Mouse (Mus musculus) limb, embryonic 10.5 days (tissue): Measurements from ENCODE around the gene Ttll4. TPM values are rescaled to one million over a fixed set of nuclear protein-coding genes. Genes with fewer than 3 reads are reported as not detected.
A peak's percentile ranks its signal among the peaks of the same experiment; 100 is the strongest.

Source experiments
- DNase-seq: peaks from one replicate; pipeline ENCODE4 v3.0.0-alpha.2; 2017; ENCODE audit warnings: low spot score
- H3K27ac ChIP-seq: fragments of 300-500 bp; sonication (generic); 2 replicates; pipeline ENCODE4 v1.5.1; 2016; ENCODE audit warnings: mild to moderate bottlenecking
- H3K27me3 ChIP-seq: fragments of 300-500 bp; sonication (generic); 2 replicates; pipeline ENCODE4 v1.6.1; 2016; ENCODE audit warnings: low read depth, mild to moderate bottlenecking; ENCODE audit not compliant: poor library complexity, severe bottlenecking
- H3K36me3 ChIP-seq: fragments of 300-500 bp; sonication (generic); 2 replicates; pipeline ENCODE4 v1.6.1; 2016; ENCODE audit warnings: mild to moderate bottlenecking, moderate library complexity
- H3K4me1 ChIP-seq: fragments of 300-500 bp; sonication (generic); 2 replicates; pipeline ENCODE4 v1.6.1; 2016
- H3K4me3 ChIP-seq: fragments of 300-500 bp; sonication (generic); 2 replicates; pipeline ENCODE4 v1.5.1; 2016; ENCODE audit warnings: mild to moderate bottlenecking, moderate library complexity
- H3K9me3 ChIP-seq: fragments of 300-500 bp; sonication (generic); replicated peaks from 2 replicates; pipeline ENCODE4 v1.6.1; 2016; ENCODE audit warnings: mild to moderate bottlenecking
- WGBS: fragments of 180-500 bp; shearing (Covaris S2); methylation state at CpG from one replicate; pipeline ENCODE4 v1.1.7; 2016; 5-methylcytosine and 5-hydroxymethylcytosine counted together
- polyA plus RNA-seq: library from polyadenylated mRNA; unstranded; fragments of >200 nt; fragmentation: Nextera tagmentation; extraction: Ambion mirVana; gene quantifications from 2 replicates; pipeline ENCODE4 v1.2.1, GENCODE M21; 2016

Ttll4 gene
- 52.0 and 53.8 TPM in 2 replicates for polyA plus RNA-seq

GRCm38 (mm10) chr1:74661448-74662195 lies at the start of gene Ttll4:
Ttll4 (plus strand) TSS chr1:74661745.
- Histone ChIP-seq H3K9me3 (no peaks in the 10 kb centered on the region), H3K4me1 (peaks cover 7% of the 10 kb centered on the region), H3K27ac (peak within 1 kb of the TSS; percentile 96), H3K36me3 (peaks cover 33% of the 10 kb centered on the region), H3K27me3 (no peaks in the 10 kb centered on the region), H3K4me3 (peak within 1 kb of the TSS; percentile 89)
- peak; percentile 97 for DNase-seq
- 1% methylated on average over 66 of the region's 66 CpGs for WGBS

- H3K27me3 ChIP-seq, result no peaks in the 10 kb centered on the region
- H3K9me3 ChIP-seq, result no peaks in the 10 kb centered on the region
- 89% methylated on average over 1 of the region's 1 CpGs for WGBS
- H3K27ac ChIP-seq, result no peak overlapping the region
- H3K4me1 ChIP-seq, result peaks cover 7% of the 10 kb centered on the region
- peaks cover 26% of the 10 kb centered on the region for H3K36me3 ChIP-seq
- no peak for DNase-seq
- H3K4me3 ChIP-seq, result no peak overlapping the region
Observed at GRCm38 (mm10) chr1:74624183-74624582, 37.4 kb upstream of the Ttll4 start.

GRCm38 (mm10) chr1:74626076-74626475 lies 35.5 kb upstream of the Ttll4 start:
- no peaks in the 10 kb centered on the region for H3K9me3 ChIP-seq
- peaks cover 7% of the 10 kb centered on the region for H3K4me1 ChIP-seq
- no peak for DNase-seq
- no peak overlapping the region for H3K27ac ChIP-seq
- no peaks in the 10 kb centered on the region for H3K27me3 ChIP-seq
- H3K36me3 ChIP-seq, result peaks cover 26% of the 10 kb centered on the region
- 90% methylated on average over 4 of the region's 4 CpGs for WGBS
- H3K4me3 ChIP-seq, result no peak overlapping the region

GRCm38 (mm10) chr1:74628001-74628400 lies 33.5 kb upstream of the Ttll4 start:
- no peak for DNase-seq
- 37% methylated on average over 7 of the region's 7 CpGs for WGBS

GRCm38 (mm10) chr1:74632734-74633133 lies 28.8 kb upstream of the Ttll4 start:
- H3K4me3 ChIP-seq, result no peak overlapping the region
- WGBS, result 88% methylated on average over 4 of the region's 4 CpGs
- peaks cover 7% of the 10 kb centered on the region for H3K4me1 ChIP-seq
- DNase-seq, result no peak
- no peaks in the 10 kb centered on the region for H3K9me3 ChIP-seq
- no peaks in the 10 kb centered on the region for H3K27me3 ChIP-seq
- no peak overlapping the region for H3K27ac ChIP-seq
- H3K36me3 ChIP-seq, result peaks cover 16% of the 10 kb centered on the region

More at GRCm38 (mm10) chr1:74628001-74628400, 33.5 kb upstream of the Ttll4 start:
- Histone ChIP-seq H3K4me3 (no peak overlapping the region), H3K9me3 (no peaks in the 10 kb centered on the region), H3K4me1 (peaks cover 7% of the 10 kb centered on the region), H3K36me3 (peaks cover 26% of the 10 kb centered on the region), H3K27me3 (no peaks in the 10 kb centered on the region), H3K27ac (no peak overlapping the region)

- Histone ChIP-seq H3K4me3 (no peak overlapping the region), H3K9me3 (no peaks in the 10 kb centered on the region), H3K27ac (no peak overlapping the region), H3K27me3 (no peaks in the 10 kb centered on the region), H3K4me1 (no peaks in the 10 kb centered on the region; the same call in 1 of the 2 replicates), H3K36me3 (no peaks in the 10 kb centered on the region)
- no peak for DNase-seq
- 90% methylated on average over 2 of the region's 2 CpGs for WGBS
Observed at GRCm38 (mm10) chr1:74643524-74643923, 18.0 kb upstream of the Ttll4 start.

- no peaks in the 10 kb centered on the region; the same call in 1 of the 2 replicates for H3K4me1 ChIP-seq
- H3K27me3 ChIP-seq, result no peaks in the 10 kb centered on the region
- no peaks in the 10 kb centered on the region for H3K9me3 ChIP-seq
- no peaks in the 10 kb centered on the region for H3K36me3 ChIP-seq
- H3K4me3 ChIP-seq, result no peak overlapping the region
- no peak for DNase-seq
- no peak overlapping the region for H3K27ac ChIP-seq
Observed at GRCm38 (mm10) chr1:74643926-74644325, 17.6 kb upstream of the Ttll4 start.

- no peaks in the 10 kb centered on the region for H3K27me3 ChIP-seq
- no peaks in the 10 kb centered on the region for H3K9me3 ChIP-seq
- DNase-seq, result no peak
- 6% methylated on average over 13 of the region's 13 CpGs for WGBS
- peaks cover 9% of the 10 kb centered on the region for H3K4me1 ChIP-seq
- H3K27ac ChIP-seq, result peak overlapping the region; percentile 96
- H3K36me3 ChIP-seq, result peaks cover 40% of the 10 kb centered on the region
- peak overlapping the region; percentile 89 for H3K4me3 ChIP-seq
Observed at GRCm38 (mm10) chr1:74662253-74662865, 814 bp downstream of the Ttll4 start.

- no peaks in the 10 kb centered on the region for H3K9me3 ChIP-seq
- peaks cover 11% of the 10 kb centered on the region for H3K4me1 ChIP-seq
- no peak for DNase-seq
- WGBS, result 70% methylated on average over 6 of the region's 6 CpGs
- no peaks in the 10 kb centered on the region for H3K27me3 ChIP-seq
- no peak overlapping the region for H3K27ac ChIP-seq
- peaks cover 67% of the 10 kb centered on the region for H3K36me3 ChIP-seq
- no peak overlapping the region for H3K4me3 ChIP-seq
Observed at GRCm38 (mm10) chr1:74665153-74665552, 3.6 kb downstream of the Ttll4 start.

GRCm38 (mm10) chr1:74668371-74668770 lies 6.8 kb downstream of the Ttll4 start:
- Histone ChIP-seq H3K4me3 (no peak overlapping the region), H3K4me1 (peaks cover 4% of the 10 kb centered on the region; the same call in 1 of the 2 replicates), H3K36me3 (peaks cover 95% of the 10 kb centered on the region), H3K27ac (no peak overlapping the region), H3K9me3 (no peaks in the 10 kb centered on the region), H3K27me3 (no peaks in the 10 kb centered on the region)
- 94% methylated on average over 3 of the region's 3 CpGs for WGBS
- DNase-seq, result no peak

- Histone ChIP-seq H3K27me3 (no peaks in the 10 kb centered on the region), H3K9me3 (no peaks in the 10 kb centered on the region), H3K4me1 (no peaks in the 10 kb centered on the region), H3K36me3 (peaks cover 93% of the 10 kb centered on the region), H3K27ac (no peak overlapping the region), H3K4me3 (no peak overlapping the region)
- DNase-seq, result no peak
- WGBS, result 85% methylated on average over 7 of the region's 7 CpGs
Observed at GRCm38 (mm10) chr1:74672731-74673130, 11.2 kb downstream of the Ttll4 start.

- H3K27ac ChIP-seq, result no peak overlapping the region
- no peak overlapping the region for H3K4me3 ChIP-seq
- H3K36me3 ChIP-seq, result peaks cover 92% of the 10 kb centered on the region
- H3K9me3 ChIP-seq, result no peaks in the 10 kb centered on the region
- no peaks in the 10 kb centered on the region for H3K4me1 ChIP-seq
- H3K27me3 ChIP-seq, result no peaks in the 10 kb centered on the region
- DNase-seq, result no peak
- WGBS, result 87% methylated on average over 3 of the region's 3 CpGs
Observed at GRCm38 (mm10) chr1:74676863-74677262, 15.3 kb downstream of the Ttll4 start.

- H3K36me3 ChIP-seq, result peaks cover 92% of the 10 kb centered on the region
- no peaks in the 10 kb centered on the region for H3K9me3 ChIP-seq
- H3K27ac ChIP-seq, result no peak overlapping the region
- no peaks in the 10 kb centered on the region for H3K4me1 ChIP-seq
- 69% methylated on average over 1 of the region's 1 CpGs for WGBS
- H3K4me3 ChIP-seq, result no peak overlapping the region
- H3K27me3 ChIP-seq, result no peaks in the 10 kb centered on the region
- DNase-seq, result no peak
Observed at GRCm38 (mm10) chr1:74677843-74678242, 16.3 kb downstream of the Ttll4 start.
